Mouse (Mus musculus) frontal cortex, adult 2 months (tissue): ENCODE data around the gene Rragc. TPM values are rescaled to one million over a fixed set of nuclear protein-coding genes. Genes with fewer than 3 reads are reported as not detected.
A peak's percentile ranks its signal among the peaks of the same experiment; 100 is the strongest.
"Not testable (repeated sequence)": the region's sequence is repeated elsewhere in the genome, so short reads cannot be mapped to it uniquely, and the experiment has no call there.

ENCODE experiments used
- DNase-seq, 2 experiments: peaks; one replicate each; pipeline ENCODE4 v3.0.0; 2022; ENCODE audit warnings: low spot score in 1 of 2; ENCODE audit errors: extremely low spot score in 1 of 2
- polyA plus RNA-seq: library from polyadenylated mRNA; depleted of rRNA; stranded (reverse); fragments of >200 nt; gene quantifications from 2 replicates; pipeline ENCODE4 v1.2.3, GENCODE M21; 2012; rRNA removed

Rragc gene
- polyA plus RNA-seq: 72.9 and 73.7 TPM in 2 replicates

GRCm38 (mm10) chr4:123916748-123917547 lies at the start of gene Rragc:
Rragc (plus strand) TSS chr4:123917446.
- peak; percentile 99 to 100 for DNase-seq

DNA sequence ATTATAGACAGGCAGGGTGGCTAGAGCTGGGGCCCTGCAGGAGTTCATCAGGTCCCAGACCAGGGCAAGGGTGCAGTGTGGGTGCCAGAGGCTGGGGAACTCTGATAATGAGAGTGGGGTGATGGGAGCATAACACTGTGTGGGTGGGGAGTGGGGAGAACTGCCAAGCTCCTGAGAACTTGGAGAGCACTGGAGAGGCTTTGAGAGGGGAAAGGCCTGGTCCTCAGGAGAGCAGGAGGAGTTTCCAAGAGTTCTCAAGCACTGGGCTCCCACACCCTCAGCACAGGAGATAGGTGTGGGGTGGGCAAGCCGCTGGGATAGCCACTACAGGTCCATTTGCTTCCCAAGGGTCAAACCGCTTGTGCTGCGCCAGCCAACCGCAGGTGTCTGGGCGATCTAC lies 23.5 kb upstream of the Rragc start:
- no peak for DNase-seq

- no peak for DNase-seq
These were observed 23.0 kb upstream of the Rragc start for GRCm38 (mm10) chr4:123894295-123894694.

GRCm38 (mm10) chr4:123898696-123899095 lies 18.6 kb upstream of the Rragc start:
- peak in 1 of 2 experiments; percentile 74 for DNase-seq

GRCm38 (mm10) chr4:123903432-123903831 lies 13.8 kb upstream of the Rragc start:
- no peak for DNase-seq

DNA sequence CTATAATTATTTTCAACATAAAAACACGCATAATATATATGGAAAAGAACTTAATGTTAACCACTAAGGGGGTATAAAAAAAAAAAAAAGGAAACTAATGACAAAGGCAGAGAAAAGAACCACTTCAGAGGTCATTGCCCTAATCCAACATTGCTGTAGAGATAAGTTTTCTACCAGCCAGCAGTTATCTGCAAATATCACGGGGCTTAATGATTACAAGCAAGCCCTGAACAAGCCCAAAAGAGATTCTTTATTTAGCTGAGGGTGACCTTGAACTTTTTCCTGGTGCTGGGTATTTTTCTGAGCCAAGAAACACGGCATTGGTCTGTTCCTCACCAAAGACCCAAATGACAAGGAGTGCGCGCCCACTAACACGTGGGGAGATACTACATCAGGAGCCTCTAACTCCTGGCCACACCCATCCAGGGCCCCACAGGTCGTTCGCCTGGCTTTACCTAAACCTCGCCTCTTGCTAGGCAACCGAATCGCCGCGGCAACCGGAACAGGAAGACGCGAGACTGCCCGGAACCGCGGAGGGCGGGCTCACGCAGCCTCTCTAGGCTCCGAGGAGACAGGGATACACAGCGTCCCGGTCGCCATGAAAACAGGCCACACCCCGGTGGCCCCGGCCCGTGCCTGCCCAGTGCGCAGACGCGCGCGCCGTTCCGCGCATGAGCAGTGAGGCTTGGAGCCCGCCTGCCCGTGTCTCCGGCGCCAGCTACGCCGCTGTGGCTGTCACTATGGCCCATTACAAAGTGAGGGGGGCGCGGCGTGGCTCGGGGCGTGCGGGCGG lies 12.7 kb upstream of the Rragc start, which contains the start of gene Mycbp:
Mycbp (plus strand) TSS at position 500 of the 793 bp plus-strand sequence.
- DNase-seq: peak; percentile 96 to 99

- DNase-seq: peak in 1 of 2 experiments; percentile 23
These were observed 12.0 kb upstream of the Rragc start for GRCm38 (mm10) chr4:123905126-123905668.

GRCm38 (mm10) chr4:123911503-123911902 lies 5.7 kb upstream of the Rragc start:
- DNase-seq: no peak

DNA sequence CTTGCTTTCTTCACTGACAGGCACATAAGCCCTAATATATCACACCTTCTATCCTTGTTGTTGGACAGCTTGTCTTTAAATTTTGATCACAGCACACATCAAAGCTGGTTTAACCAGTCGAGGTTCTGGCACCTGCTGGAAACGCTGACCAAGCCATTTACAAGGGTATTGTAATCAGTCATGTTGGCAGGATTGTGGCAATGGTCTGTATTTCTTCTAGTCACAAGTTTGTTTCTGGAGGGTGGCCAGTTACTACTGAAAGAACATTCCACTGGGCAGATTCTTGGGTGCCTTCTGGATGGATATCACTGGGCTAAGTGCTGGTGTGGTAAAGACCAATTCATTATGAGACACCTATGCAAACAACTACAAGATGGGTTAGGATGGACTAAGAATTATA lies 4.8 kb upstream of the Rragc start:
- DNase-seq: no peak

GRCm38 (mm10) chr4:123917548-123918140 lies 398 bp downstream of the Rragc start, which contains the start of gene 4930535I16Rik:
4930535I16Rik (minus strand) TSS chr4:123918022.
- DNase-seq: no peak

GRCm38 (mm10) chr4:123918851-123919250 lies 1.6 kb downstream of the Rragc start:
- DNase-seq: no peak

DNA sequence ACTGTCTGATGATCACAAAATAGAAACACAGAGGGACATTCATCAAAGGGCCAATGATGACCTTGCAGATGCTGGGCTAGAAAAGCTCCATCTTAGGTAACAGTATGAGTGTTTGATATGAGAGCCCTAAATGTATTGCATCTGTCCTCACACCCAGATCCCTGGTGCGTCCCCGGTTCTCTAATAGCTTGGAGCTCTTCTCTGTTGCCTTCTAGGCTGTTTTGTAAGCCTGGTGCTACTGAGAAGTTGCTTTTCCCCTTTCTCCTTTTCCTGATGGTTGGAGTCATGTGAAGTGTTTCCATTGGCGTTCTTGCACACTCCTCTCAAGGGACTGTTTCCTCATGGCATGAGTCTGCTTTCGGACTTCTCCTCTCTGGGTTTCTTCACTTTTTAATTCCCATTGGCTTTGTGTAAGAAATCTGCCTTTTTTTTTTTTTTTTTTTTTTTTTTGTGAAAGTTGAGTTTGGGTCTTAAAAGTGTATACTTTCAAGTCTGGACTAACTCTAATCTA lies 3.9 kb downstream of the Rragc start:
- no peak for DNase-seq

GRCm38 (mm10) chr4:123927961-123928360 lies 10.7 kb downstream of the Rragc start:
- DNase-seq: no peak

- no peak for DNase-seq
These were observed 12.7 kb downstream of the Rragc start for GRCm38 (mm10) chr4:123929994-123930393.

DNA sequence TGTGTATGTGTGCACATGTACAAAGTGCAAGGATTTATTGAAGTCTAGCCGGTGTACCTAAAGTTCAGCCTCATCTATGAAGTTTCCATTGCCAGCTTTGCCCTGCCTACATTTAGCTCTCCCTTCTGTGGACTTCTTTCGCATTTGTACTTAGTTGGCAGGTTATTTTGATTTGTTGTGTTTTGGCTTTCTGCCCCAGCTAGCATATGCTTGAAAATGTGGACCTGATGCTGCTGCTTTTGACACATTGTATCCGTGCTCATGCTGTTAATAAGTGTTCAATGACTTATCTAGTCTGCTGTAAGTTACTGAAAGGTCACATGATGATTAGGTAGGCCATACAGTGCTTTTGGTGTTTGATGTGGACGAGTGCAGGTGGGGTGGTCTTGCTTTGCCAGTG lies 17.1 kb downstream of the Rragc start:
- no peak for DNase-seq

- DNase-seq: no peak
These were observed 18.8 kb downstream of the Rragc start for GRCm38 (mm10) chr4:123936059-123936458.

DNA sequence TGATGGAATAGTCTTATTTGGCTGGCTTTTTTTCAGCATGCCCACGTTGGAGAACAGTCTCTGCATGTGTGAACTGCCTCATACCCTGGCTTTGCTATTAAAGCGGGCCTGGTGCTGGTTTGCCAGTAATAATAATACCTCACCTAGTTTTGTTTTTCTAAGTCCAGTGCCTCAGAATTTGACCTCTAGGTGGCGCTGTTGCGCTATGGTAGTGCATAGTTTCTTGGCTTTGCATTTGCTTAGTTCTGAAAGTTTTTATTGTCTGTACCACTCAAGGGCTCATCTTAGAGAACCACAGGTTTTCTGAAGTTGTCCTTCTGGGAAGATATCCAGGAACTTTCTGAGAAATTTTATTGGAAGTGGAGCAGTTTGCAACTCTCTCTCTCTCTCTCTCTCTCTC lies 22.6 kb downstream of the Rragc start:
- peak; percentile 44 to 90 for DNase-seq

GRCm38 (mm10) chr4:123940878-123941277 lies 23.6 kb downstream of the Rragc start:
- not testable (repeated sequence) for DNase-seq

DNA sequence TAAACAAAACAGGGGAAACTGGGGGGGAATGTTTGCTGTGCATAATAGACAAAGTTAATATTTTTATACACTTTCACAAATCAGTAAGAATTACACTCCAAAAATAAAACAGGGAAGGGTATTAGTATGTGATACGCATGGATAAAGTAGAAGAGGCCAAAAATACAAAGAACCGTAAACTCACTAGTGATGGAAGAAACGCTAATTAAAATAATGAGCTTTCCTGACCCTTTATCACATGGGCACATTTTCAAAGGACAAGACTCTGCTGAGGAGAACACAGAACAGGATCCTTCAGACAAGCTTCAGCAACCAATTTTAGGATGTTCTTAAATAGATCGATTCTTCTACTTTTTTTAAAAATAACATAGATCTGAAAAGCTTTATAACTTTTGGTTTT lies 29.5 kb downstream of the Rragc start:
- no peak for DNase-seq

- DNase-seq: no peak
These were observed 29.9 kb downstream of the Rragc start for GRCm38 (mm10) chr4:123947149-123947548.

GRCm38 (mm10) chr4:123948901-123949300 lies 31.7 kb downstream of the Rragc start:
- no peak for DNase-seq
